Mouse (Mus musculus) gastrocnemius, adult 18-20 months (tissue): ENCODE results near the gene Ensa. TPM values are rescaled to one million over a fixed set of nuclear protein-coding genes. Genes with fewer than 3 reads are reported as not detected.
"Not testable (repeated sequence)": the region's sequence is repeated elsewhere in the genome, so short reads cannot be mapped to it uniquely, and the experiment has no call there.

Experiments used
- DNase-seq: peaks from one replicate; pipeline ENCODE4 v3.0.0; 2021; ENCODE audit warnings: low spot score
- total RNA-seq, 2 experiments: library from RNA; stranded (reverse); gene quantifications; 2 replicates each; pipeline ENCODE4 v1.2.3; 2021

The Ensa gene
- total RNA-seq, 2 experiments from 2014 or later = 95.9 to 106 TPM

- no peak for DNase-seq
Observed at GRCm38 (mm10) chr3:95661945-95662715, 37.3 kb downstream of the Ensa start.

GRCm38 (mm10) chr3:95662724-95663449, 38.1 kb downstream of the Ensa start:
- DNase-seq = no peak

GRCm38 (mm10) chr3:95663486-95663885, 38.7 kb downstream of the Ensa start:
- no peak for DNase-seq

GRCm38 (mm10) chr3:95663969-95664608, 39.3 kb downstream of the Ensa start:
- DNase-seq = peak; percentile 28

DNA sequence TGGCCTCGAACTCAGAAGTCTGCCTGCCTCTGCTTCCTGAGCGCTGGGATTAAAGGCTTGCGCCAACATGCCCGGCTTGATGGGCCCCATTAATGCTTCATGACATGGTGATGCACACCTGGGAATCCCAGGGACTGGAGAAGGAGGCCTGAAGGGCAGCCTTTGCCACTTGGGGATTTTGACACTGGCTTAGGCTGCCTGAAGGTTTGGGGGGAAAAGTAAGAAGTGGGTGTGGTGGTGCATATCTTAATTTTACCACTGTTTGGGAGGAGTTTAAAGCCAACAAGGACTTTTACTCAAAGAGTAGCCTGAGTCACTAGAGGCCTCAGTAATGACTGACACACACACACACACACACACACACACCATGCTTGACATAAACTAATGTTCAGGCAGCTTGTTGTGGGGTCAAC, 40.2 kb downstream of the Ensa start:
- peak; percentile 3 for DNase-seq

DNA sequence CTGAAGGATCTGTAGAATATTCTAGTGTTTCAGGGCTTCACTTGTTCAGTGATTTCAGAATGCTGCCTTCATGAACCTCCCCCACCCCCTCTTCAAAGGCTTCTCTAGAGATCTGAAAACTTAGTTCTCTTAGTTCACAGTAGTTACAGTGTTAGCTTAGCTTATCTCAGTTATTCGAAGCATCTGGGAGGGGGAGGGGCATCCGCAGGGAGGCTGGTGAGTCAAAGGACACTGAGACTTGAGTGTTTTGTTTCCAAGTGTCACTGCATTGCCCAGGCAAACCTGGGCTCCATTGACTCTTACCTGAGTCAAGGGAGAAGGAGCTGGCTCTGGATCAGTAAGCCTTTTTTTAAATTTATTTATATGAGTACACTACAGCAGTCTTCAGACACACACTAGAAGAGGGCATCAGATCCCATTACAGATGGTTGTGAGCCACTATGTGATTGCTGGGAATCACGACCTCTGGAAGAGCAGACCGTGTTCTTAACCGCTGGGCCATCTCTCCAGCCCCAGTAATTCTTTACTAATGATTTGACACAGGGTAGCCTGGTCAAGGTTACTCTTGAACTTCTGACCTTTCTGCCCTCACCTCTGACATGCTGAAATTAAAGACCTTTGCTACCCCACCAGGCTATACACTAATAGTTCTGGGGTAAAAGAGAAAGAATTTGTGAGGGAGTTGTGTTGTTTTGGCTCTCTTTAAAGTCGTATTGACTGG, 41.5 kb downstream of the Ensa start:
- peak; percentile 40 for DNase-seq

GRCm38 (mm10) chr3:95667521-95667920, 42.7 kb downstream of the Ensa start:
- peak; percentile 1 for DNase-seq

- peak; percentile 72 for DNase-seq
Observed at GRCm38 (mm10) chr3:95668026-95668425, 43.2 kb downstream of the Ensa start.

GRCm38 (mm10) chr3:95668589-95669308, 44.0 kb downstream of the Ensa start:
- no peak for DNase-seq

GRCm38 (mm10) chr3:95669309-95669665, 44.5 kb downstream of the Ensa start:
- DNase-seq = no peak

GRCm38 (mm10) chr3:95670419-95670818, 45.6 kb downstream of the Ensa start:
- DNase-seq = not testable (repeated sequence)

- DNase-seq = no peak
Observed at GRCm38 (mm10) chr3:95671201-95671600, 46.4 kb downstream of the Ensa start.

DNA sequence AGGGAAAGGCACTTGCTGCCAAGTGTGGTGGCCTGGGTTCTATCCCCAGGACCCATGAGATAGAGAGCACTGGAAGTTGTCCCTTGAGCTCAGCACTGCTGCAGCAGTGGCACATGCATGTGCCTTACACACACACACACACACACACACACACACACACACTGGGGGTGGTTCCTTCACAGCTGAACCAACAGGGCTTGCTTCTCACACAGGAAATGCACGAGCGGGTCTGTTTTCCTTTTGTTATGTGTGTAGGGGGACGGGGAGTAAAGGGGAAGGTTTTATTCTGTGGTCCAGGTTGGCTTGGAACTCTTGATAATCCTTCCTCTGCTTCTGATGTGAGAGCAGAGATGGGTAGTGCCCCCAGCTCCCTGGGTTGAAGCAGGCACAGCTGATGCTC, 47.7 kb downstream of the Ensa start:
- DNase-seq = no peak

DNA sequence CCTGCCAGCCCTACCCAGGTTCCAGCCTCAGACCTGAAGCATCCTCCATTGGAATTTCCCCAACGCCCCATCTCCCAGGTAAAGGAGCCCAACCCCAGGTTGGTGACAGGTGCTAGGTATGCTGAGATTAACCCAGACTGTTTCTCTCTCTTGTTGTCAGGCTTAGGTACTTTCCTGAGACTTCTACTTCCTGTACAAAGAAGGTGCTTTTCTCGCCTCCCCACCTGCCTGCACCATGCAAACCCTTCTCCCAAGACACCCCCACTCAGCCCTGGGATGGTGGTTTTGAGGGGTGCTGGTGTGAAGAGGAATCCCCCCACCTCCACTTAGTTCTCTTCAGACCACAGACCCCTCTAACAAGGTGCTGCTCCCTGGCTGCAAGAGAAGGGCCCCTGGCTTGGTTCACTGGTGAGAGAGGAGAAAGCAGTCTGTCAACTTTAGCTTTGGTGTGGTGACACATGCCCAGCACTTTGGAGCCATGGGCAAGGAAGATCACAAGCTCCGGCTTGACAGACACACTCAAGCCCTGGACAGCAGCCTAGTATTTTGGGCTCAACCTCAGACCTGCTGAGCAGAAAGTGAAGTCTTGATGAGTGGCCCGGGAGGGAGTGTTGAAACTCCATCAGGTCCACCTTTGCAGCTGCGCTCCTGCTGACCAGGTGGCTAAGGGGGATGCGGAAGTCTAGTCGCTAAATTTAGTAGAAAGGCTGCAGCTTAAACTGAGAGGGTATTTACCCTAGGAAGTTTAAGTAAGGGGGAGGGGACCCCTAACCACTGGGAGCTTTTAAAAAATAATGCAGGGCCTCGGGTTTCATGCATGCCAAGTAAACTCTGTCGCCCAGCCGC, 48.3 kb downstream of the Ensa start:
- peak; percentile 56 for DNase-seq

- DNase-seq = no peak
Observed at GRCm38 (mm10) chr3:95673707-95674211, 49.0 kb downstream of the Ensa start.

GRCm38 (mm10) chr3:95674236-95674635, 49.4 kb downstream of the Ensa start:
- DNase-seq = peak; percentile 87

DNA sequence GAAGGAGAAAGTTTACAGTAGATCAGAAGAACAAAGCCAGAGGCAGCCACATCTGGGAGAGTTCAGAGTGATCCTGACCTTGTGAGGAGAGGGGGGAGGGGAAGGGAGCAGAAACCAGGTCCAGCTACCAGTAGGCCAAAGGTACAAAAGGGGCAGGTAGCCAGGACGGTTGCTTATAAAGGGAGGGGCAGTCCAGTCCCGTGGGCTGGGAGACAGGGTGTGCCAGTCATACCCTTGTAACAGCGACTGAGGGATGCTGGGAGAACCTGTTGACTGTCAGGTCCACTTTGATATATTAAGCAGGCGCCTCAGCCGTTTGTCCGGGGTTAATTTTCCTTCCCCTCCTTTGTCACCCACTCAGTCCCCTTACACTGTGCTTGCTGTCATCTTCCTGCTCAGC, 50.0 kb downstream of the Ensa start:
- peak; percentile 66 for DNase-seq

DNA sequence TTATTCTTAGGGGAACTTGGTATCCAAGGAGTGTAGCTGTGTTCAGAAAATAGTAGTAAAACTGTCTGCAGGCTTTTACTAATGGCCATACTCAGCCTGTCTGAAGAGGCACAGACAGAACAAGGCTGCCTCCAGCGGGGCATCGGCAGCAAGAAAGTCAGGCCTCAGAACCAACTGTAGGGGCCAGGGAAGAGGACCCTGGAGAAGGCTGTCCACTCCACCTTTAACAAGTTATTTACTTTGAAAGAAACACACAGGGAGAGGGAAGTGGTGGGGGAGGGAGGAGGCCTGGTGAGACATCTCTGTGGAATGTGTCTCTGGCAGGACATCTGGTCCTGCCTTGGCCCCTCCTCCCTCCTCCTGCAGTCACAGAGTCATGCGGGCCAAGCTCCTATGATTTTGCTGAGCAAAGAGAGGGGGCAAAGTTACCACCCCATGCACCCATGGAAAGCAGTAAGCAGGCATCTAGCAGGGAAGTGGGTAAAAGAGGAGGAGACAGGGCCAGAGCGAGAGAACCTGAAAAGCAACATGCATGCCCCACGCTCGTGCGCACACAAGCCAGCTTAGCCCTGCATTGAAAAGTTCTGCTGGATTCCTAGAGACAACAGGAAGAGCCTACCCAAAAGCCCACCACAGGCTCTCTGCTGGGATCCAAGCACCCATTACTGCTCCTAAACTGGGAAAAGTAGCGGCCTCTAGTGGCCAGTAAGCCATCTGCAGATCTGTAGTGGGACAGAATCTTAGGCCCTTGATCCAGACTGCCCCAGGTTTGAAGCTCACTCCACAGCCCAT, 50.7 kb downstream of the Ensa start:
- peak; percentile 91 for DNase-seq
